Mouse (Mus musculus): ENCODE measurements at regions not wholly inside any gene's neighbourhood (a gene's known extent, or its start where the extent isn't known, plus 50 kb on each side); places are given as distances from the start of the nearest gene placed in this dataset.

DNA sequence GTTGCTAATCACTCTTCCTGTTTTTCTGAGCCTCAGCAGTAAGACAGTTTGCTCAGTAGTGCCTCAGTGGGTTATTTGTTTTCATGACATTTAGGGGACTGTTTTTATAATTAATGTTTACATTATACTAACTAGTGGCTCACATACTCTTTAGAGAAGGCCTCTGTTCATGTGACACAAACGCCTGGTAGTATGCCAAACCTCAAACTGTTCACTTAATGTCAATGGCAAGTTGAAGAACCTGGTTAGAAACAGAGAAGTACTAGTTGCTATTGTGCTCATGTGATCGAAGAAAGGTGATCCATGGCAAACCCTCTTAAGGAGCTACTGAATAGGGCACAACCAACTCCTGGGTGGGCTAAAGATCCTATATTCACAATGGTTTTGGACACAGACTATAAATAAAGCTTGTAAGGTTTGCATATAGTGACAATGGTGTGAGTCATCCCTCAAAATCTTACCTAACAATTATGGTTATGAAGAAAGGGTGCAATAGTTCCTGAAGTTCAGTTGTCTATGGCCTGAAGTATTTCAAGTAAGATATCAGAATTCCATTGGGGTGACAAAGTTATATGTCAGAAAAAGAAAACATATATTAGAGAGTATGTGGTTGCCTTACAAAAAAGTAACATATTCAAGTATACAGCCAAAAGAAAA is 340.1 kb upstream of the Dph6 start:
- WGBS = 66% methylated on average over 2 of the region's 2 CpGs
- Histone ChIP-seq H3K9ac (no peak overlapping the region), H3K27ac (replicated peaks) (no peak overlapping the region), H3K36me3 (no peaks in the 10 kb centered on the region), H3K9me3 (no peaks in the 10 kb centered on the region), H3K4me1 (no peaks in the 10 kb centered on the region), H3K4me2 (no peak overlapping the region), H3K4me3 (no peak overlapping the region), H3K27me3 (replicated peaks) (no peaks in the 10 kb centered on the region)
- ATAC-seq (ENCODE audit: extremely low read depth, insufficient number of reproducible peaks, low FRiP score, low TSS enrichment) = no peak

DNA sequence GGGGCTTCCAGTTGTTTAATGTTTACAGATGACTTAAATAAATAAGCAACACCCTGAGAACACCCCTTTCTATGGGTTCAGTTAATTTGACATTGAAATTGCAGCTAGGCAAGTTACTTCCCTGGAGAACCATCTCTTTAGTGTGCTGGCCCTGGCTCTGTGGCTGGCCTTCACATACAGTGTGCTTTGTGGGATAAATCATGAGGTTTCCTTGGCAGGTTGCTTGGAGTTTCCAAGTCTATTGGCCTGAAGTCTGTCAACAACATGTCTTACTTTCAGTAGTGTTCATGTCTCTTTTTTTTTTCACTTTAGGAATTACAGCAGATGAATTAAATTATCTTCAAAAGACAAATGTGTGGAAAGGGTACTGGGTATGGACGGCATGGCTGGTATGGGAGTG is 359.2 kb upstream of the Dph6 start:
- H3K9me3 ChIP-seq = no peaks in the 10 kb centered on the region
- ATAC-seq (ENCODE audit: extremely low read depth, insufficient number of reproducible peaks, low FRiP score, low TSS enrichment) = no peak
- H3K9ac ChIP-seq = no peak overlapping the region
- no peaks in the 10 kb centered on the region for H3K27me3 ChIP-seq (replicated peaks)
- no peaks in the 10 kb centered on the region for H3K36me3 ChIP-seq
- no peak overlapping the region for H3K4me2 ChIP-seq
- H3K27ac ChIP-seq (replicated peaks) = no peak overlapping the region
- WGBS = 68% methylated on average over 1 of the region's 1 CpGs
- H3K4me3 ChIP-seq = no peak overlapping the region
- H3K4me1 ChIP-seq = no peaks in the 10 kb centered on the region

DNA sequence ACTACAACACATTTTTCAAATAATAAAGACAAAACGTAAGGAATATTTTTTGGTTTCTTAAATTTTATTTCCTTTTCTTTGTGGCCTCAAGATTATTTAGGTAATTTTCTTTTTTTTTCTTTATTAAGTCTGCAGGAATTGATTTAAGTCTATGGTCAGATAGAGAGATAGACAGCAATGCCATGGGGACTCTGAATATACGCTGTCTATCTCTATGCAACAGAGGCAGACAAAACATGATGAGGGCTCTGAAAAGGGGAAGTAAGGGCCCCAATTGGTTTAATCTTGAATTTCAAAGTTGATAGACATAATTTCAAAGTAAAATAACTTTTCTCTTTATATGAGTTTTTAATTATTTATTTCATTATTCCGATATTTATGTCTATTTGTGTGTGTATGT is 372.0 kb upstream of the Dph6 start:
- H3K4me2 ChIP-seq = no peak overlapping the region
- 86% methylated on average over 3 of the region's 3 CpGs for WGBS
- ATAC-seq (ENCODE audit: extremely low read depth, insufficient number of reproducible peaks, low FRiP score, low TSS enrichment) = no peak
- no peaks in the 10 kb centered on the region for H3K27me3 ChIP-seq (replicated peaks)
- H3K9ac ChIP-seq = no peak overlapping the region
- H3K4me1 ChIP-seq = no peaks in the 10 kb centered on the region
- H3K4me3 ChIP-seq = no peak overlapping the region
- no peaks in the 10 kb centered on the region for H3K36me3 ChIP-seq
- no peaks in the 10 kb centered on the region for H3K9me3 ChIP-seq
- H3K27ac ChIP-seq (replicated peaks) = no peak overlapping the region

DNA sequence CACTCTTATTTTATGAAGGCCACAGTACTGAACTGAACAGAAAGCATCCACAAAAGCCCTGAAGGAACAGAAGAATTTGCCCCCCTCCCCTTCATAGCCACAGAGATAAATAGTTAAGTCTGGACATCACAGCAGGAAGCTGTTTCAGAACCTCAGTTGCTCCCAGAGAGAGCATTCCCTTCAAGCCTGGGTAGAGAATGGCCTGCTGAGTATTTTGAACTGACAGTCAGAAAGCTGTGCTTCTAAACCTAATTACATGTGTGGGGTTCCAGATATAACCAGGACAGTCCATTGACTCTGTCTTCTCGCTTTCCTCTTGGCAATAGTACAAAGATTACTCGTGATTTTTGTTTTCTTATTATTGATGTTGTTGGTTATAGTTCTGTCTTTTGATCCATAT is 376.4 kb upstream of the Dph6 start:
- ATAC-seq (ENCODE audit: extremely low read depth, insufficient number of reproducible peaks, low FRiP score, low TSS enrichment) = no peak
- no peaks in the 10 kb centered on the region for H3K9me3 ChIP-seq
- H3K27me3 ChIP-seq (replicated peaks) = no peaks in the 10 kb centered on the region
- no peak overlapping the region for H3K4me3 ChIP-seq
- no peak overlapping the region for H3K9ac ChIP-seq
- 69% methylated on average over 2 of the region's 2 CpGs for WGBS
- no peaks in the 10 kb centered on the region for H3K36me3 ChIP-seq
- H3K4me2 ChIP-seq = no peak overlapping the region
- H3K27ac ChIP-seq (replicated peaks) = no peak overlapping the region
- no peaks in the 10 kb centered on the region for H3K4me1 ChIP-seq

DNA sequence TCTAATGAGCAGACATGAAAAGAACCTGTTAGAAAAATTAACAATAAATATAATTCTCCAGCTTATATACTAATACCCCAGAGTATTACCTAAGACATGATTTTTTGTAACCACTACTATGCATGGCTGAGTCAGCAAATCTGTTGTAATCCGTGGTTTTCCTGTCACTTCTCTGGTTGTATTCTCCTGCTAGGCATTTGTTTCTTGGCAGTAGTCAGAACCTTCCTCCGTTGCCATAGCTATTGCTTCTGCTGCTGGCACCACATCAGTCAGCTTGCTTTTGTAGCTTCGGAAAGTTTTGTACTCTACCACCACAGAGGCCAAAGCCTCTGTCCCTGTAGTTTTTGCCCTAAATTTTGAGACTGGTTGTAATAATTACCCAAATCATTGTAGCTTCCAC is 381.4 kb upstream of the Dph6 start:
- Histone ChIP-seq H3K4me2 (no peak overlapping the region), H3K27ac (replicated peaks) (no peak overlapping the region), H3K4me3 (no peak overlapping the region), H3K9me3 (no peaks in the 10 kb centered on the region), H3K9ac (no peak overlapping the region), H3K36me3 (no peaks in the 10 kb centered on the region), H3K27me3 (replicated peaks) (no peaks in the 10 kb centered on the region), H3K4me1 (no peaks in the 10 kb centered on the region)
- 59% methylated on average over 3 of the region's 3 CpGs for WGBS
- no peak for ATAC-seq (ENCODE audit: extremely low read depth, insufficient number of reproducible peaks, low FRiP score, low TSS enrichment)

DNA sequence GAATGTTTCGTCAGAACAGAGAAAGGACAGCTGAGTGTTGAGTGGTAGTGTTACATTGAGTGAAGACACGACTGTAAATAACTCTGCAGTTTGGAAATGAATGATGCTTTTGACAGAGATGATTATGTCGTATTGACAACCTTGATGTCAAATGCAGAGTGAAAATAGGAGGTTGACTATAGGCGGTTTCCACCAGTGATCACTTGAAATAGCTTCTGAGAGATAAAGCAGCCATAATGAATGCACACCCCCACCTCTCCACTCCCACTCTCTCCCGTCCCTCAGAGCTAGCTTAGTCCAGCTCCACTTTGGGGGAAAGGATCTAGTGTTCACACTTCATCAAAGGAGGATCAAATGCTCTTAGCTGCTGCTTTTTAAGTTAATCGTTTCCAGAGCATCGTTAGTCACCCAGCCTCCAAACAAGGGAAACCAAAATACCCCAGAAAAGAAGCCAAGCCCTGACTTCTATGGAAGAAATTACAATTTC is 387.6 kb upstream of the Dph6 start:
- Histone ChIP-seq H3K36me3 (no peaks in the 10 kb centered on the region), H3K4me1 (peaks cover 8% of the 10 kb centered on the region), H3K4me3 (no peak overlapping the region), H3K9me3 (no peaks in the 10 kb centered on the region), H3K4me2 (0 out of 2 replicates have a peak overlapping the region, but pooled peaks have one; percentile 5), H3K27ac (replicated peaks) (no peak overlapping the region), H3K27me3 (replicated peaks) (no peaks in the 10 kb centered on the region), H3K9ac (no peak overlapping the region)
- no peak for ATAC-seq (ENCODE audit: extremely low read depth, insufficient number of reproducible peaks, low FRiP score, low TSS enrichment)
- 41% methylated on average over 7 of the region's 7 CpGs for WGBS

DNA sequence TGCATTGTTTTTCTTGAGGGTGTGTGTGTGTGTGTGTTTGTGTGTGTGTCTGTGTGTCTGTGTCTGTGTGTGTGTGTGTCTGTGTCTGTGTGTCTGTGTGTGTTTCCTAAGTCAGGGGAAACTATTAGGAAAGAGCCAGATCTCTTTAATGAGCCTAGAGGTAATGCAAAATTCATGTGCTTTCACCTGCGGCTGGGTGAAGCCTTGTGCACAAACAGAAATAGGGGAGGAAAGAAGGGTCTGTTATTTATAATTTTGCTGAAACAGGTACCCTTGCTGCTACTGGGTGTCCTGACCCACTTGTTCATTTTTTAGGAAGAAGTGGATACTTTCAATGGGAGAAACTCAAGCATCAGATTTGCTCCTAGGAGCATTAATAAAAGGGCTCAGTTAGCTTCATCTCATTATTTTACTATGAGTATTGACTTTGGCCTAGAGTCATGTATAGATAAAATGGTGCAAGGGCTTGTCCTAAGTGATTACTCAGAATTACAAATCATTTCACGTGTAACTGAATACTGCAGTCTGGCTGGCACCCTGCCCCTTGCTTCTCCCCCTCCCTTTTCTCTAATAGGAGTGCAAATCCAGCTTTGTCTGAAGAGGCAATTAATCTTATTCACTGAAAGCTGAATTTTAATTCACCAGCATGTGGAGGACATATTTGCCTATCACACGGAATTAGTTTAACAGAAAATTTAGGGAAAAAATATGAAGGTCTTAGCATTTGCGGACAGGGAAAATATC is 401.7 kb upstream of the Dph6 start:
- WGBS = 68% methylated on average over 4 of the region's 4 CpGs
- Histone ChIP-seq H3K9me3 (no peaks in the 10 kb centered on the region), H3K4me1 (0 out of 2 replicates have a peak, but pooled peaks cover 3% of the 10 kb centered on the region), H3K27ac (replicated peaks) (no peak overlapping the region), H3K4me2 (no peak overlapping the region), H3K27me3 (replicated peaks) (no peaks in the 10 kb centered on the region), H3K9ac (no peak overlapping the region), H3K4me3 (no peak overlapping the region), H3K36me3 (no peaks in the 10 kb centered on the region)
- ATAC-seq (ENCODE audit: extremely low read depth, insufficient number of reproducible peaks, low FRiP score, low TSS enrichment) = no peak

DNA sequence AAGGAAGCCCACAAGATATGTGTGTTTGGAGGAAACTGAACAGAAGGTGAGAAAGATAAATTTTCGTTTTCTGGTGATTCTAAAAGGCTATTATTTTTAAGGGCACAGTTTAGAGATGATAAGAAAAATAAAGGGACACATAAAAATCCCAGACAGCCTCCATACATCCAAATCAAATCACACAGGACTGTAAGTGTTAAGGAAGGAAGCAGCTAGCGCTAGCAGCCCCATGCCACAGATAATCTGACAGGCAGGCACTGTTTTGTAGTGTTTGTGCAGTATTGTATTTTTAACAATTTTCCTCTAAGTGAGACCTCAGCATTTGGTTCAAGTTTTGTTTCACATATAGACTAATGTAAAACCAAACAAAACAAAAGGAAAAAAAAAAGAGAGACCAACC is 402.4 kb upstream of the Dph6 start:
- Histone ChIP-seq H3K9ac (no peak overlapping the region), H3K4me1 (0 out of 2 replicates have a peak, but pooled peaks cover 3% of the 10 kb centered on the region), H3K4me2 (no peak overlapping the region), H3K4me3 (no peak overlapping the region), H3K27ac (replicated peaks) (no peak overlapping the region), H3K9me3 (no peaks in the 10 kb centered on the region), H3K27me3 (replicated peaks) (no peaks in the 10 kb centered on the region), H3K36me3 (no peaks in the 10 kb centered on the region)
- no peak for ATAC-seq (ENCODE audit: extremely low read depth, insufficient number of reproducible peaks, low FRiP score, low TSS enrichment)
- WGBS = 50% methylated on average over 2 of the region's 2 CpGs

DNA sequence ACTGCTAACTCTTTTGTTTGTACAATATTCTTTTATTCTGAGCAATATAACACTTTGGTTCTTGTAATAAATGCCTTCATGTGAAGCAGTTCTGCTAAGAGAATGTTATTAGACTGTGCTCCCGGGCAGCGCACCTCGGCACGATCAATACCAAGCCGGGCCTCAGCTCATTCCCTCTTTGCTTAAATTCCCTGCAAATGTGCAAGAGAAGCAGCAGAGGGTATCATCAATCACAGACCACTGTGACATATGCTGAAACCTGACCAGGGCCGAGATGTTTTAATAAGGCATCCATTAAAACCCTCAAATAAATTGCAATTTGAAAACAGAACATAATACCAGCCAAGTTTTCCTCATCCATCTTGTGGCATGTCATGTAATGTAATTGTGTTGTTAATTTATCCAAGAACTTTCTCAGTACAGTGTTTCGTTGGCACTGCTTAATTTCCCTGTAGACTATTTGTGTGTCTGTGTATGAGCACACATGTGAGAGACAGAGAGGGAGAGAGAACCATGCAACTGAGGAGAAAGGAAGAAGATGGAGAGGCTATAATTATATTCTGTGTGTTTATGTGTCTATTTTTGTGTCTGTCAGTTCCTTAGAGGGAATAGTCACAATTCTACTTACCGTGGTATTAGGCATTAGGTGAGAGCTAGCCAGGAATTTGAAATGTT is 412.9 kb upstream of the Dph6 start:
- Histone ChIP-seq H3K4me1 (no peaks in the 10 kb centered on the region; the same call in 1 of the 2 replicates), H3K27ac (replicated peaks) (no peak overlapping the region), H3K9me3 (no peaks in the 10 kb centered on the region), H3K9ac (no peak overlapping the region), H3K36me3 (no peaks in the 10 kb centered on the region), H3K4me3 (no peak overlapping the region), H3K27me3 (replicated peaks) (no peaks in the 10 kb centered on the region), H3K4me2 (no peak overlapping the region)
- no peak for ATAC-seq (ENCODE audit: extremely low read depth, insufficient number of reproducible peaks, low FRiP score, low TSS enrichment)
- 67% methylated on average over 8 of the region's 8 CpGs for WGBS

DNA sequence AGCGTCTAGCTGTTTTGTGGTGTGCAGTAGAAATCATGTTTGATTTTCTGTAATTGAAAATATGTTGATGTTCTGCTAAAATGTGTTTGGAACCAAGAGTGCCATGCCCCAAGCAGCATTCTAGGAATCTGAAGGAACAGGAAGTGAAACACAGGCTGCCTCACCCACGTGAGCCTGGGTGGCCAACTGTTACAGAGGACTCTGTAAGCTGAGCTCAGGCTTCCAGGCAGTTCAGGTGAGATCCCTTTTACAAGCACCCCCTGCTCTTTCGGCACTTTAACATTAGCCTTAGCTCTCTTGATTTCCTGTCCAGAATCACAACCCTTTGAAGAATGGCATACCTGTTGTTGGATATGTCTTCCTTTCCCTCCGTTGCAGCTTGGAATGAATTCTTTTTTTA is 414.9 kb upstream of the Dph6 start:
- ATAC-seq (ENCODE audit: extremely low read depth, insufficient number of reproducible peaks, low FRiP score, low TSS enrichment) = no peak
- Histone ChIP-seq H3K9ac (no peak overlapping the region), H3K4me1 (no peaks in the 10 kb centered on the region; the same call in 1 of the 2 replicates), H3K4me3 (no peak overlapping the region), H3K27me3 (replicated peaks) (no peaks in the 10 kb centered on the region), H3K9me3 (no peaks in the 10 kb centered on the region), H3K4me2 (no peak overlapping the region), H3K27ac (replicated peaks) (no peak overlapping the region), H3K36me3 (no peaks in the 10 kb centered on the region)
- 71% methylated on average over 4 of the region's 4 CpGs for WGBS

DNA sequence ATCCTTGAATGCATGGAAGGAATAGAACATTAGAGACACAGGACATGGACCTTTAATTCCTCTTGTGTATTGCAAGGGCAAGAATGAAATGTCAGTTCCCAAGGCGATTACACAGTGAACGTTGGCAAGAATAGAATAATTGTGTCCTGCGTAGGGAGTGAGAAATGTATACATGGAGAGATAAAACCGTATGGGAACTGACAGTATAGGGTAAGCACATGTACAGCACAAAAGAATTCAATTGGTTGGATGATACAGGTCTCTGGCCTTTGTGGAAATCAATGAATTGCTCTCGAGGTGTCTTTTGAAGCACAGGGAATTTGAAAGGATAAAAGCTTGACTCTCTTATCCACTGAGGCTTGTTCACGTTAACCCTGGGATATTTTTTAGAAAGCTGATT is 415.4 kb upstream of the Dph6 start:
- Histone ChIP-seq H3K27me3 (replicated peaks) (no peaks in the 10 kb centered on the region), H3K4me1 (no peaks in the 10 kb centered on the region; the same call in 1 of the 2 replicates), H3K4me3 (no peak overlapping the region), H3K9me3 (no peaks in the 10 kb centered on the region), H3K9ac (no peak overlapping the region), H3K4me2 (no peak overlapping the region), H3K36me3 (no peaks in the 10 kb centered on the region), H3K27ac (replicated peaks) (no peak overlapping the region)
- 63% methylated on average over 6 of the region's 6 CpGs for WGBS
- no peak for ATAC-seq (ENCODE audit: extremely low read depth, insufficient number of reproducible peaks, low FRiP score, low TSS enrichment)

Data from heart, embryonic 13.5 days (tissue).